Mouse (Mus musculus): ENCODE data around the gene Btnl10. TPM values are rescaled to one million over a fixed set of nuclear protein-coding genes. Genes with fewer than 3 reads are reported as not detected.
A peak's percentile ranks its signal among the peaks of the same experiment; 100 is the strongest.
"Not testable (repeated sequence)": the region's sequence is repeated elsewhere in the genome, so short reads cannot be mapped to it uniquely, and the experiment has no call there.

Btnl10 gene
- polyA plus RNA-seq, 1 experiment from 2014 or later: not detected

DNA sequence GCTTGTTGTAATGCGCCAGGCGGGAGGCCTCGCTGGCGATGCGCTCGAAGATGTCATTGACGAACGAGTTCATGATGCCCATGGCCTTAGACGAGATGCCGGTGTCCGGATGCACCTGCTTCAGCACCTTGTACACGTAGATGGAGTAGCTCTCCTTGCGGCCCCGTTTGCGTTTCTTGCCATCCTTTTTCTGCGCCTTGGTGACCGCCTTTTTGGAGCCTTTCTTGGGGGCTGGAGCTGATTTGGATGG, 36.4 kb downstream of the Btnl10 start:
- under 1% methylated on average over 17 of the region's 17 CpGs for WGBS
- peak overlapping the region; percentile 99 for H3K4me3 ChIP-seq
- peak overlapping the region; percentile 98 for H3K27ac ChIP-seq (replicated peaks)
- peak; percentile 31; the same call in 1 of the 2 replicates for ATAC-seq (replicated peaks)
- not testable (repeated sequence) for H3K9me3 ChIP-seq, H3K36me3 ChIP-seq, H3K27me3 ChIP-seq
- peak overlapping the region; percentile 71 for H3K9ac ChIP-seq (replicated peaks)
- H3K4me2 ChIP-seq (replicated peaks): peak overlapping the region; percentile 56
- H3K4me1 ChIP-seq: peaks cover 57% of the 10 kb centered on the region

DNA sequence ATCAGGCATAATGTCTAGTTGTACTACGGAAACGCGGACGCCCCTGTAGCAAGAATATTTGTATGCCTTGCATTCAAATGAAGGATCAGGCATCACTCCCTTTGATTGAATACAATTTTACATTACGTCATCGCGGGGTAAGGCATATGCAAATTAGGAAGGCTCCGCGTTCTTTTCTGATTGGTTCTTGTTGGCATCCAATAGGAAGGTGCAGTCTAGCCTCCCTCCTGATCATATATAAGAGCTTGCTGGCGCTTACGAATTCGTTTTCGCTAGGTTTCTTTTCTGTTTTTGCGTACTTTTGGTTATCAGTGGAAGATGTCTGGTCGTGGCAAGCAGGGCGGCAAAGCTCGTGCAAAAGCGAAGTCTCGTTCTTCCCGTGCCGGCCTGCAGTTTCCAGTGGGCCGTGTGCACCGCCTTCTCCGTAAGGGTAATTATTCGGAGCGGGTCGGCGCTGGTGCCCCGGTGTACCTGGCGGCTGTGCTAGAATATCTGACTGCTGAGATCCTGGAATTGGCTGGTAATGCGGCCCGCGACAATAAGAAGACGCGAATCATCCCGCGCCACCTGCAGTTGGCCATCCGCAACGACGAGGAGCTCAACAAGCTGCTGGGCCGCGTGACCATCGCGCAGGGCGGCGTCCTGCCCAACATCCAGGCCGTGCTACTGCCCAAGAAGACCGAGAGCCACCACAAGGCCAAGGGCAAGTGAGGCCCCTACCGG, 36.9 kb downstream of the Btnl10 start, which contains the start of the genes Hist3h2a and Trim17:
Gene Hist3h2a, plus strand, starts transcription at position 266 of the 723 bp plus-strand sequence.
Gene Trim17, plus strand, starts transcription at position 266 of the 723 bp plus-strand sequence.
- Histone ChIP-seq H3K9me3 (no peaks in the 10 kb centered on the region), H3K9ac (replicated peaks) (peak within 1 kb of the TSS; percentile 100), H3K4me3 (peak within 1 kb of the TSS; percentile 99), H3K4me1 (peaks cover 62% of the 10 kb centered on the region), H3K4me2 (replicated peaks) (peak within 1 kb of the TSS; percentile 79), H3K27ac (replicated peaks) (peak within 1 kb of the TSS; percentile 98), H3K27me3 (no peaks in the 10 kb centered on the region), H3K36me3 (no peaks in the 10 kb centered on the region)
- ATAC-seq (replicated peaks): peak; percentile 87
- under 1% methylated on average over 49 of the region's 49 CpGs for WGBS

DNA sequence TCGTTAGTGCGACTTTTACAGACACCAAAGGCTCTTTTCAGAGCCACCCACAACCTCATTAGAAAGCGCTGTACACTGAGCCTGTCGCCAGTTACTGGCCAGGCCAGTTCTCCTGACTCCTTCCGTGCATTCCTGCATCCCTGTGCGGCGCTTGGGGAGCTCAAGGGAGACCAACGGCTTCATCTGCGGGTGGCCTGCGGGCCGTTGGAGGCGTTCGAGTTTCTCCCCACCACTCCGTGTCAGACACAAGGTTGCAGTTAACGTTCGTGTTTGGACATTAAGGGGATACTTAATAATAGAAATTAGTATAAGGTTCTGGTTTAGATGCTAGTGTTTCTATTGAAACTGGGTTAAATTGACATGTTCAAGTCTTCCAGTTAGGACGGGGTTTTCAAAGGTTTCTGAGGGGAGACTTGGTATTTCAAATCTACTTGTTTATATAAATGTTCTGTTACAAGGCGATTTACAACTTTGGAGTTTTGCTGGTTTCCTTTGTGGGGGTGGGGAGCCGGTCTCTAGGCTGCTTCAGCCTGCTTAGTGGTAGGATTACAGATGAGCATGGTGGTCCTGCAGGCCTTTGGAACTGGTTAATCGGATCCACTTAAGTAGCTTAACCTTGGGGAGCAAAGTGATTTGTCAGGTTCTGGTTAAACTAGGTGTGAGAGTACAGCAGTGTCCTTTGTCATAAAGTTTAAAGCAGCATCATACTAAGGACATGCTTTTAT, 37.6 kb downstream of the Btnl10 start:
- H3K9ac ChIP-seq (replicated peaks): peak overlapping the region; percentile 100
- H3K27me3 ChIP-seq: no peaks in the 10 kb centered on the region
- H3K4me3 ChIP-seq: peak overlapping the region; percentile 99
- H3K36me3 ChIP-seq: no peaks in the 10 kb centered on the region
- H3K9me3 ChIP-seq: no peaks in the 10 kb centered on the region
- H3K4me2 ChIP-seq (replicated peaks): peak overlapping the region; percentile 79
- peaks cover 68% of the 10 kb centered on the region for H3K4me1 ChIP-seq
- no peak; the same call in 1 of the 2 replicates for ATAC-seq (replicated peaks)
- WGBS: under 1% methylated on average over 20 of the region's 20 CpGs
- H3K27ac ChIP-seq (replicated peaks): peak overlapping the region; percentile 98

DNA sequence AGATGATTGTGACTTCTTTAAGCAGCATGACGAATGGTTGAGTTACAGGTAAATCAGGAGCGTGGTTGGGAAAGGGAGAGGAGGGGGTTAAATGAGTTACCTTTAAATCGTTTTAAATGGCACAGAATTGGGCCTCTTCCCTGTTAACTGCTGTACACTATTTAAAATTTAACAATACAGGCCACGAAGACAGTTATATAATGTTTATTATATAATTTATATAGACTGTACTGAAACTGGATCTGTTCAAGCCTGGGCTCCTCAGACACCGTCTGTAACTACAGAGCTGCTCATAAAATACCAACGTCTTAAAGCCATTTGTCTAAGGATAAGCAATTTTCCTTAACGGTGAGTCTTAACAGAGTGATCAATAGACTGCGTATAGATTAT, 38.2 kb downstream of the Btnl10 start:
- no peaks in the 10 kb centered on the region for H3K27me3 ChIP-seq
- H3K4me3 ChIP-seq: peak overlapping the region; percentile 99
- H3K9me3 ChIP-seq: no peaks in the 10 kb centered on the region
- H3K4me1 ChIP-seq: peaks cover 66% of the 10 kb centered on the region
- peak overlapping the region; percentile 79 for H3K4me2 ChIP-seq (replicated peaks)
- 8% methylated on average over 8 of the region's 8 CpGs for WGBS
- no peak for ATAC-seq (replicated peaks)
- H3K27ac ChIP-seq (replicated peaks): peak overlapping the region; percentile 98
- H3K9ac ChIP-seq (replicated peaks): peak overlapping the region; percentile 100
- no peaks in the 10 kb centered on the region for H3K36me3 ChIP-seq

DNA sequence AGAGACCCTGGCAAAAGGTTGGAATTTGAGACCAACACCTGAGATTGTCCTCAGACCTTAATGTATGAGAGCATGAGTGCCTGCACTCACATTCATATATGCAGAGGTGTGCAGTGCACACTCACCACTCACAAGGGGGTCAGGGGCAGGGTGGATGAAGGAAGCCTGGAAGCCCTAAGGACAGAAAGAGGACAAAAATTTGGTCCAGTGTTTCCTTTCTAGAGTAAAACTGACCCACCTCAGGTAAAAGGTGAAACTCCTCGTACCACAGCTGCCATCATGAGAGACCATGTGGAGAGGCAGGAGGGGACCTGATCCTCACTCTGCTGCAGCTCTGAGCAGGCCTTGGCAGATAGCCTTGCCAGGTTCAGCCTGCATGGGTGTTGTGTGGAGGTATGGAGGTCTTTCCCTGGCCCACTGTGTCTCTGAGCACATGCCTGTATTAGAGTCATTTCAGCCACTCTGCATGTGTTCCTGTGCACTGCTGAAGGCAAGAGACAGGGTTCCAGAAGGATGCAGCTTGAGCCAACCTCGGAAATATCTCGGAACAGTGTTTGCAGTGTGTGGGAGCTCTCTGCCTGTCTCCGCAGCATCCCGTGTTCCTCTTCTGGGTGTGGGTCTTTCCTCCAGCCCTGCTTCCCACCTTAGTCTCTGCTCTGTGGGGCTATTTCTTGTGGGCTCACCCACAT, 39.7 kb downstream of the Btnl10 start:
- Histone ChIP-seq H3K9me3 (no peaks in the 10 kb centered on the region), H3K27ac (replicated peaks) (peak overlapping the region; percentile 47), H3K27me3 (no peaks in the 10 kb centered on the region), H3K4me2 (replicated peaks) (peak overlapping the region; percentile 79), H3K9ac (replicated peaks) (peak overlapping the region; percentile 100), H3K4me3 (peak overlapping the region; percentile 99), H3K4me1 (peaks cover 51% of the 10 kb centered on the region), H3K36me3 (no peaks in the 10 kb centered on the region)
- ATAC-seq (replicated peaks): no peak
- WGBS: 72% methylated on average over 5 of the region's 5 CpGs

DNA sequence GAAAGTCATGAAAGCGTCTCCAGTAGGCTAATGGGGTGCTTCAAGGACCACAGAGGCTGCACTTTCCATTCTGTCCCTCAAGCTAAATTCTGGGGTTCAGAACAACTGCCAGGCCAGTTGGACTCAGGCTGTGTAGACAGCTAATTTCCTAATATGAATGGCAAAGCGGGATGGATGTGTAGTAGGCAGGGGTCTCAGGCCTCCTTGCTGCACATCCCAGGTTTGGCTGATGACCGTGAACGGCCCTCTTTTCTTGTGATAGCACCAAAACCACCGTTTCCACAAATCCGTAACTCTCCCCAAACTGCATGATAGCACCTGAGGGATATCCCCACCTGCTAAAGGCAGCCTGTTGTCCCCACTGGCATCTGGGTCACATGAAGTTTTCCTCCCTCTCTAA, 40.8 kb downstream of the Btnl10 start:
- Histone ChIP-seq H3K4me2 (replicated peaks) (peak overlapping the region; percentile 79), H3K27ac (replicated peaks) (no peak overlapping the region), H3K36me3 (no peaks in the 10 kb centered on the region), H3K9ac (replicated peaks) (0 out of 2 replicates have a peak overlapping the region, but pooled peaks have one; percentile 100), H3K9me3 (no peaks in the 10 kb centered on the region), H3K4me3 (peak overlapping the region; percentile 99), H3K4me1 (peaks cover 46% of the 10 kb centered on the region), H3K27me3 (no peaks in the 10 kb centered on the region)
- WGBS: 86% methylated on average over 6 of the region's 6 CpGs
- no peak for ATAC-seq (replicated peaks)

DNA sequence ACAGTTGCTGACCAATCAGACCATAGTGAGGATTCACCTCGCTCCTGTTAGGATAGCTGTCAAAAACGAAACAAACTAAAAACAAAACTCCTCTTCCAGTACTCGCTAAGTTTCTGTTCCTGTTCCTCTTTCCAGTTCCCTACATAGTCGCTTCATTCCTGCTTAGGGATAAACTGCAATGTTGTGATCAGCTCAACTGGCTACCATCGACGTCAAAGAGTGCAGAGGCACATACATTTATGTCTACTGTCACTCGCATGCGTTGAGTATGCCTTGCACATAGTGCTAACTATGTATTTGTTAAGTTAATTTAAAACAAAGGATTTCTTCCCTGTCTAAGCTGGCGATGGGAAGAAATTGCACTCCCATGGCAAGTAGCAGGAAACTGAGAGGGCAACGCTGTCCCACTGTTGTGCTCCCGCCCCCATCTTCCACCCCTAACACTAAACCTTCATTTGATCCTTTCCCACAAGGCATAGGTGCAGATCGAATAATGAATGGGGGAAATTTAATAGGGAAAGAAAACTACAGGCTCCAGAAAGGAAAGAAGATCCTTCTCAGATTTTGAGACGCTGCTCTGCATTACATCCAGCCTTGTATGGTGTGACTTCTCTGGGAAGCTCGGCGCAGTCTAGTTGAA, 41.6 kb downstream of the Btnl10 start:
- H3K36me3 ChIP-seq: no peaks in the 10 kb centered on the region
- peak overlapping the region; percentile 83 for H3K27ac ChIP-seq (replicated peaks)
- H3K9ac ChIP-seq (replicated peaks): peak overlapping the region; percentile 59
- 32% methylated on average over 15 of the region's 15 CpGs for WGBS
- ATAC-seq (replicated peaks): no peak
- peaks cover 46% of the 10 kb centered on the region for H3K4me1 ChIP-seq
- H3K27me3 ChIP-seq: no peaks in the 10 kb centered on the region
- peak overlapping the region; percentile 96 for H3K4me2 ChIP-seq (replicated peaks)
- peak overlapping the region; percentile 56 for H3K4me3 ChIP-seq
- no peaks in the 10 kb centered on the region for H3K9me3 ChIP-seq

DNA sequence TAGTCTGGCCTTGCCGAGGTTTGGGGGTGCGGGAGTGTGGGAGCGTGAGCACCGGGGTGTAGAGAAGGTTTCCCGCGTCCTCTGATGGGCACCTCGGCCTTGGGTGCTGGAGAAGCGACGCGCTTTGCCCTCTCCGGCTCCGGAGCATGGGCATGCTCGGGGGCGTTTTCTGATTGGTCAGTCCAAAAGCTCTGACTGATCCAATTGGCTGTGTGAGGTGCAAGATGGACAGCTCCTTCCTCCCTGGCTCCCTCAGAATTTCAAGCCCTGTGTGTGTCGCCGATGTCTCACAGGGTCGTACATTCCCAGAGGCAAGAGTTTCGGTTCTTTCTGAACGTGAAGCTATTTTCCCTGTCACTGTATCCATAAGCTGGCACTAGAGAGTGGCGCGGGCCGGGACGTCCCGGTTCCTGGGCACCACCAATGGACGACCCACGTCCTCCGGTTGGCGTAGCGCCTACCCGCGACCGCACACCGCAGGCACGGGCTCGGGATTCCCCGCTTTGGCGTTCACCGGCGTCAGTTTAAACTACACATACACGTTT, 42.3 kb downstream of the Btnl10 start:
- peak overlapping the region; percentile 56 for H3K4me3 ChIP-seq
- no peaks in the 10 kb centered on the region for H3K27me3 ChIP-seq
- WGBS: 3% methylated on average over 40 of the region's 40 CpGs
- H3K27ac ChIP-seq (replicated peaks): peak overlapping the region; percentile 83
- ATAC-seq (replicated peaks): peak; percentile 80
- H3K4me1 ChIP-seq: peaks cover 46% of the 10 kb centered on the region
- peak overlapping the region; percentile 59 for H3K9ac ChIP-seq (replicated peaks)
- no peaks in the 10 kb centered on the region for H3K9me3 ChIP-seq
- H3K36me3 ChIP-seq: no peaks in the 10 kb centered on the region
- peak overlapping the region; percentile 96 for H3K4me2 ChIP-seq (replicated peaks)

DNA sequence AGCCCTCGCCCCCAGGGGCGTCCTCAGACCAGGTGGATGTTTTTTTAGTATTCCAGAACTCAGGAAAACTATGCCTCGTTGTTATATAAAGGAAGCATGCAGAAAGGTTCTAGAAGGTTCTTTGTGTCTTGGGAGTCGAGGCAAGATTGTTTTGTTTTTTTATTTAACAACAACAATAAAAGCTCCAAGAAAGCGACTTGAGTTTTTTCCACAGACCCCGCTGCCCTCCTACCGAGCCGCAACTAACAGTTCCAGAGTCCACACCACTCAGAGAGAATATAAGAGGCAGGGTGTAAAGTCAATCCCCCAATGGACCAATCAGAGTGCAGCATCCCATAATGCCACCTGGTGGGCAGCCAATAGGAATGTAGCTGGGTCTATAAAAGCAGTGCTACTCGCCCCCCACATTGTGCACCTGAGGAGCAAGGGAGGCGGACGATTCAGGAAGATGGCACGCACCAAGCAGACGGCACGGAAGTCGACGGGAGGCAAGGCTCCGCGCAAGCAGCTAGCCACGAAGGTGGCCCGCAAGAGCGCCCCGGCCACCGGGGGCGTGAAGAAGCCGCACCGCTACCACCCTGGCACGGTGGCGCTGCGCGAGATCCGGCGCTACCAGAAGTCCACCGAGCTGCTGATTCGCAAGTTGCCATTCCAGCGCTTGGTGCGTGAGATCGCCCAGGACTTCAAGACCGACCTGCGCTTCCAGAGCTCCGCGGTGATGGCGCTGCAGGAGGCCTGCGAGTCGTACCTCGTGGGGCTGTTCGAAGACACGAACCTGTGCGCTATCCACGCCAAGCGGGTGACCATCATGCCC, 43.9 kb downstream of the Btnl10 start:
- Histone ChIP-seq H3K4me2 (replicated peaks) (no peak overlapping the region), H3K4me3 (no peak overlapping the region), H3K4me1 (peaks cover 40% of the 10 kb centered on the region), H3K9me3 (no peaks in the 10 kb centered on the region), H3K36me3 (no peaks in the 10 kb centered on the region), H3K27ac (replicated peaks) (no peak overlapping the region), H3K9ac (replicated peaks) (no peak overlapping the region), H3K27me3 (no peaks in the 10 kb centered on the region)
- no peak for ATAC-seq (replicated peaks)
- 65% methylated on average over 50 of the region's 50 CpGs for WGBS

DNA sequence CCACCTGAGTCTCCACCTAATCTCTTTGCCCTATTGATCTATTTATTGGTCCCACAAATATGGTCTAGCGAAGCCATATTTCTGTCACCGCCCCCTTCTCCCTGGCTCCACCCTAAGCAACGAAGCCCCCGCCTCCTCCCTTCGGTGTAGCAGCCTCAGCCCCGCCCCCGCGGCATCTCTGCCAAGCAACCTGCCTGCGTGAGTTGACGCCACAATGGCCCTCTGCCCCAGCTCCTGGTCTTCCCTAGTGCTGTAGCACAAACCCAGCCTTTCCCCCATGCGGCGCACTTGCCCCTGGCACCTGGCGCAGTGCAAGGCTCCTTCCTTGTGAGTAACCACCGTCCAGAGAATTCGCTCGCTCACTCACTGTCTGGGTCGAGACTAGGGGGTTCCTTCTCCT, 45.8 kb downstream of the Btnl10 start:
- Histone ChIP-seq H3K36me3 (no peaks in the 10 kb centered on the region), H3K9ac (replicated peaks) (no peak overlapping the region), H3K27ac (replicated peaks) (no peak overlapping the region), H3K4me3 (no peak overlapping the region), H3K27me3 (no peaks in the 10 kb centered on the region), H3K4me2 (replicated peaks) (no peak overlapping the region), H3K9me3 (no peaks in the 10 kb centered on the region), H3K4me1 (peaks cover 21% of the 10 kb centered on the region)
- ATAC-seq (replicated peaks): no peak
- WGBS: 35% methylated on average over 17 of the region's 17 CpGs

DNA sequence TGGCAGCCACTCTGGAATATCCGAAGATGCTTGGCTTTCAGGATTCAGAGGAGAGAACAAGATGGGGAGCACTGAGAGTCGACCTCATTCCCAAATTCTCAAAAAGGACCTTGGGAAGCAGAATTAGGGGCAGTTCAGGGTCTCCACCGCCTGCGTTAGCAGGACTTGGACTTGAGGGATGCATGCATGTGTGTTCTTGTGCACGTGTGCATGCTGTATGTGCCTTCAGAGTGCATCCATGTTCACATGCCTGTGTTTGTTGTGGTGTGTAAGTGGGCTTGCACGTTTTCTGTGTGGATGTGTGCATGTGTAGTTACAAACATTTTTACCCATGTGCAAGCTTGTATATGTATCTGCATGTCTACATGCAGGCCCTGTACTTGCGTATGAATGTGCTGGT, 46.5 kb downstream of the Btnl10 start:
- no peak overlapping the region for H3K9ac ChIP-seq (replicated peaks)
- H3K27ac ChIP-seq (replicated peaks): no peak overlapping the region
- H3K36me3 ChIP-seq: peaks cover 1% of the 10 kb centered on the region; the same call in 1 of the 2 replicates
- peaks cover 14% of the 10 kb centered on the region for H3K4me1 ChIP-seq
- no peaks in the 10 kb centered on the region for H3K27me3 ChIP-seq
- no peak overlapping the region for H3K4me2 ChIP-seq (replicated peaks)
- ATAC-seq (replicated peaks): no peak
- 87% methylated on average over 7 of the region's 7 CpGs for WGBS
- no peak overlapping the region for H3K4me3 ChIP-seq
- no peaks in the 10 kb centered on the region for H3K9me3 ChIP-seq
